Mouse (Mus musculus) cerebellum, adult 9-10 months (tissue): ENCODE results near the gene Dixdc1.
"Not testable (repeated sequence)": the region's sequence is repeated elsewhere in the genome, so short reads cannot be mapped to it uniquely, and the experiment has no call there.

Experiments used
- DNase-seq: peaks from one replicate; pipeline ENCODE4 v3.0.0; 2022

Gene Dixdc1

DNA sequence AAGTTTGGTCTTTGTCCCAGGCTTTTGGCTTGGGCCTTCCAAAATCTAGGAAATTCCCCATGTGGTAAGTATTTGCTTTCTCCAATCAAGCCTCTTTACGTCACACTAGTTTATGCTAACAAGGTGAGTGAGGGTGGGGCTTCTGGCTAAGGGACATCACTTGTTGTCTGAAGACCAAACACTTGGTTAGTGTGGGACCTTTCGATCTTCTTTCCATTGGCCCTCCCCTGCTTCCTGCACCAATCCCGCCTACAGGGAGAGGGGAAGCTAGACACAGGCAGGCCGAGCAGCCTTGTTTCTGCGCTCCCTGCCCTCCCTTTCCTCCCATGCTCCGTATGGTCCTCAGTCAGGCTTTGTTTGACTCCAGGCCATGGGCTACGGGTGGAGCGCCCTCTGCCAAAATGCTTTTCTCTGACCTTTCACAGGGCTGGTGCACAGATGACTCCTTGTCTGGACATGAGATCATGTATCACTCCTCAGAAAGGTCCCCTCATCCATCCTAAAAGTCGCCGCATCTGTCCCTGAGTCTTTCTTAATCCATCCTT lies 92.4 kb downstream of the Dixdc1 start:
- DNase-seq, result no peak

DNA sequence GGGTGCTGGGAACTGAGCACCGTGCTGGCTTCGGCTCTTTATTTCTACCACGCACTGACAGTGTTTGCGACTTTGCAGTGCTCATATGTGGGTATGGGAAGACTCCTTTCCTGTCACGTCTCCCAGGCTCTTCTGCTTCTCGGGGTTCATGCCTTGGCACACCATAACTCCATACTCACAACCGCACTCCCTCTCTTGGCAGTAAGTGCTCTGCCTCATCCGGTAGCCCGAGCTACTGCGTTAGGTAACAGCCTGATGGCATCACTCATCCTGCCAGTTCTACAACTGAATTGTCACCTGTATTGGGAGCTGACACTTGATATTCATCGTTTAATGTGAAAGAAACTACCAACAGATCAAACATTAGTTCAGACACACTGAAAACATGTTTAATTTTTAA lies 105.0 kb downstream of the Dixdc1 start:
- no peak for DNase-seq

DNA sequence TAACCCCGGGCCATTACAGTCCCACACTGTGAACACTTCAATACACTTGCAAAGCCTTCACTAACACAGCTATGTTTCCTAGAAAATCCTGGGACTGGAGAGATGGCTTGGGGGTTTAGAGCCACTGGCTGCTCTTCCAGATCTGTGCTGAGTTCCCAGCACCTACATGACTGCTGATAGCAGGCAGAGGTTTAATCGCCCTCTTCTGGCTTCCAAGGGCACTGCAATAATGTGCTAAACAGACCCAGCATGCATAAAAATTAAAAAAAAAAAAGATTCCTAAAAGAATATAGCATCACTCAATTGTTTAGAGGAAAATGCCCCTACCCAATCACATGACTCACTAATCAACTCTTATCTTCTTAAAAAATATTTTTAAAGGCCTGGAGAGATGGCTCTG lies 106.3 kb downstream of the Dixdc1 start:
- no peak for DNase-seq

DNA sequence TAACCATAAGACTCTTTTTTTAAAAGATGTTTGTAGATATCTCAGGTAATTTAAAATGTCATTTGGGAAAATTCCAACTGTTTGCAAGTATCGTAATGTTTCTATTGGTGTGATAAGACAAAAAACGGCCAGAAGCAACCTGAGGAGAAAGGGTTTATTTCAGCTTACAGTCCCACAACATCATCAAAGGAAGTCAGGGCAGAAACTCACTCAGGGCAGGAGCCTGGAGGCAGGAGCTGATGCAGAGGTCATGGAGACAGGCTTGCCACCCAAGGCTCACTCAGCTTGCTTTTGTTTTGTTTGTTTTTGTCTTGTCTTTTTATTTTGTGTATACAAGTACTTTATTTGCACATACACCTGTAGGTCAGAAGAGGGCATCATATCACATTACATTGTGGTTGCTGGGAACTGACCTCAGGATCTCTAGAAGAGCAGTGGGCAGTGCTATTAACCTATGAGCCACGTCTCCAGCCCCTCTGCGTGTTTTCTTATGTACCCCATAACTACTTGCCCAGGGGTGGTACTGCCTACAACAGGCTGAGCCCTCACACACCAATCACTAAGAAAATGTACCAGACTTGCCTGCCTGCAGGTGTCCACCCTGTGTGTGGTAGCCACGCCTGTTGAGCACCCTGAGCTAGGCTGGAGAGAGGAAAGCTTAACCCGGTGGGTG lies 107.2 kb downstream of the Dixdc1 start:
- no peak for DNase-seq

DNA sequence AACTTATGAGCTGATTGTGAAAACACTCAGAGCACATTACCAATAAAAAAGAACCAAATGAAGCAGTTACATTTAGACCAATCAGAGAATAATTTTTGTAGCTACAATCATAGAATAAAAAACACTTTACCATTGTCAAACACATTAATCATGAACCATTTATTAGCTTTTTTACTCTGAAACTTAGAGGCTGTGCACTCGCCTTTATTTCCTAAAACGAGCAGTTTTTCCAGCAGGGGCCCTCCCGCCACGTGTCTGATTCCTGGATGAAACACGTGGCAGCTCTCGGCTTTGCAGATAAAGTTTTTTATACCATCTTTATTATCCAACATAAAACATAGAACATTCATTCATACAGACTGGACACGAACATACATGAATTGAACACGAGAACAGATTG lies 108.4 kb downstream of the Dixdc1 start:
- DNase-seq, result not testable (repeated sequence)

DNA sequence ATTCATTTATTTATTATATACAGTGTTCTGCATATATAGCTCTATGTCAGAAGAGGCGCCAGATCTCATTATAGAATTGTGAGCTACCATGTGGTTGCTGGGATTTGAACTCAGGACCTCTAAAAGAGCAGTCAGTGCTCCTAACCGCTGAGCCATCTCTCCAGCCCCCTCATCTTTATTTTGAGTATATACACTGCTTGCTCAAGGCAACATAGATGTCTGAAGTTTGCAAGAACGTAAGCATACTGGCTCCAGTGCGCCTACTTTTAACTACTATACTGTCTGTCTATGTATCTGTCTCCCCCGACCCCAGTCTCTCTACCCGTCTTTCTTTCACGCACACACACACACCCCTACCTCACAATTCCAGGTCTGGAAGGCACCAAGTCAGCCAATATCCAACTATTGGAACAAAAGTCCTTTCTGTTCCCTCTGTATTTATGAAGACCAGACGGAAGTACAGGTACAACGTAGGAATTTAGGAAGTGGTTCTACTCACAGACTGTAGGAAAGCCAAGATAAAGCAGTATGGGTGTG lies 121.5 kb downstream of the Dixdc1 start:
- DNase-seq, result no peak

DNA sequence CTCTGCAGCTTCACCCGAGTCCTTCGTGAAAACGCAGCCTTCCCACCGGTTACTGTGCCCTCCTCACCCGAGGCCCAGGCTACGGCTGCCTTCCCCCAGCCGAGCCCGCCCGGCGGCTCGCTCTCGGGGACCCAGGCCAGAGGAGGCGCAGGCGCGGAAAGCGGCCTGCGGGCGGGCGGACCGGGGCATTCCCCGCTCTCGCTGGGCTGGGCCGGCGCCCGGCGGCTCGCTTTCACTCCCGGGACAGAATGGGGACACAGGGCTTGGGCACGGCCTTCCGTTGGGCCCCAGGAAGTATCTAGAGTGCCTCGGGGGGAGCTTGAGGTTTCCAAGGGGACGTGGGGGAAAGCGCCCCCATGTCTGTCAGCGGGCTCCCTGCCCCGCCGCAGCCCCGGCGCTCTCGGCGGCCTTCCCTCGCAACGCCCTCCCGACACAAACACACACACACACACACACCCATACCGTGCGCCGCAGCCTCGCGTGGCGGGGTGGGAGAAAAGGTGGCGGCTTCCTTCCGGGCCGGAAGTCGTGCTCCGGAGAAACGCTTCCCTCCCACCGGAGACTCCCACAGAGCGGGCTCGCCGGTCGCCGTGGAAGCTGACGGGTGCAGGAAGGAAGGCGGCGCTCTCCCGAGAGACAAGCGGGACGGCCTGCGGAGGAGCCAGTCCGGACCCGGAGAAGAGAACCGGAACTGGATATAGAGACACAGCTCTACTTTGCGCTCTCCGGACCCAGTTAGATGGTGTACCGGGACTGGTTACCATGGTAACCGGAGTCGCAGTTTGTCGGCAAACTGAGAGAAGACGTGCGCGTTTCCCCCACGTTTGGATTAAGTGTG lies 122.3 kb downstream of the Dixdc1 start, which contains the start of the genes Pih1d2 and Nkapd1:
TSS of gene Pih1d2 (plus strand) at position 556 of the 838 bp plus-strand sequence.
TSS of gene Nkapd1 (minus strand) at position 699 of the 838 bp plus-strand sequence.
- DNase-seq, result peak; percentile 93

DNA sequence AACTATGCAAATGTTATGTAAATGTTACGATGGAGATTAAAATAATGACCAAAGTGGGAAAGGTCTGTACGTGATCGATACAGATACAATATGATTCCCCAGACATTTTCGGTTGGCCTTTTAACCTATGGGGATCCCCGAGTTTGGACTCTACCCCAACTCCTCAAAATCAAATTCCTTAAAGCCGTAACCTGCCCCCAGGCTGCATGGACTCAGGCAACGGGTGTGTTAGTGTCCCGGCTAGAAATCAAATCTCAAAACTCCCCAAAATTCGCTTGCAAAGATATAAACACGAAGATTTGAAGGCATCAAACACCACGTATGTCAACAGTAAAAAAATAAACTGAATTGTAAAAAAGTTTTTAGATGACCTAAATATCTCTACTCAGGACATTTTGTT lies 123.2 kb downstream of the Dixdc1 start:
- DNase-seq, result no peak
